Mouse (Mus musculus): Measurements from ENCODE around the gene Dffa. TPM values are rescaled to one million over a fixed set of nuclear protein-coding genes. Genes with fewer than 3 reads are reported as not detected.

The Dffa gene
- polyA plus RNA-seq, 1 experiment from 2014 or later: 26.9 TPM

DNA sequence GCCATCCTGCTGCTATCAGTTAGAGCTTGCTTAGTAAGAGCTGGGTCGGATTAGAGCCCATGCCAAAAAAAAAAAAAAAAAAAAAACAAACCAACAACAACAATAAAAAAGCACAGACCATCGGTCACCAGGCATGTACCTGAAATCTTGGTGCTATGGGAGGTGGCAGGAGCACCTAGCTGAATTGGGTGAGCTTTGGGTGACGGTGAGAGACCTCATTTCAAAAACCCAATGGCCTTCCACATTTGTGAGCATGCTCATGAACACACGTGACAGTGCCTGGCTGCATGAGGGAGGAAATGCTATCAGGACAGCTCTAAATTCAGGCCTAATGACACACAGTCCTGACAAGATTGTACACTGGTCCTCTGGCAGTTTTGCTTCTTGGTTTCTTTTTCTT lies 44.1 kb downstream of the Dffa start:
- Histone ChIP-seq H3K9ac (ENCODE audit: low read depth, low read length) (no peak overlapping the region), H3K27ac (ENCODE audit: low read depth, low read length) (no peak overlapping the region), H3K4me1 (replicated peaks; ENCODE audit: control insufficient read depth, insufficient read depth, low read length) (no peaks in the 10 kb centered on the region), H3K4me3 (ENCODE audit: low read depth, low read length) (no peak overlapping the region), H3K27me3 (replicated peaks; ENCODE audit: control insufficient read depth, insufficient read depth, low read length) (no peaks in the 10 kb centered on the region), H3K36me3 (ENCODE audit: control insufficient read depth, insufficient read depth) (peaks cover 42% of the 10 kb centered on the region), H3K9me3 (ENCODE audit: control insufficient read depth) (no peaks in the 10 kb centered on the region), H3K4me2 (replicated peaks; ENCODE audit: low read depth) (no peak overlapping the region)
- 65% methylated on average over 4 of the region's 4 CpGs for WGBS
- no peak for TF ChIP-seq CTCF (IDR thresholded peaks at IDR 0.05; ENCODE audit: low read depth)
- no peak for ATAC-seq

DNA sequence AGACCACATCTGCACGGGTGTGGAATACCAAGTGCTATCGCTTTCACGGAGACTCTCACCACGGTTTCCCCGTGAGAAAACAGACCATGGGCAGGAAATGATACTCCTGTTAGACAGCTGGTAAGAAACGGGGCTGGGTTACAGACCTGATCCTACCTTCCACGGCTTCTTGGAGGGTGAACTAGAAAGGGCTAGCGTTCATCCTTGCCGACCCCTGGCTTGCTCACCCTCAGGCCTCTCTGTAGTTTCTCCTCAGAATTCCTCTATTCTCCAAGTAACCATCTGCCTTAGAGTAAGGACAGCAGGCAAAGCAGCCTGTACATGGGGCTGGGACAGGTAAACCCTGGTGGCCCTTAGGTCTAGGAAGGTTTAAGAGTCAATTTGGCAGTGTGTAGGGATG lies 45.2 kb downstream of the Dffa start:
- no peak overlapping the region for H3K4me2 ChIP-seq (replicated peaks; ENCODE audit: low read depth)
- ATAC-seq: no peak
- no peak overlapping the region for H3K4me3 ChIP-seq (ENCODE audit: low read depth, low read length)
- no peak overlapping the region for H3K9ac ChIP-seq (ENCODE audit: low read depth, low read length)
- peaks cover 53% of the 10 kb centered on the region for H3K36me3 ChIP-seq (ENCODE audit: control insufficient read depth, insufficient read depth)
- H3K27ac ChIP-seq (ENCODE audit: low read depth, low read length): no peak overlapping the region
- no peaks in the 10 kb centered on the region for H3K9me3 ChIP-seq (ENCODE audit: control insufficient read depth)
- no peaks in the 10 kb centered on the region for H3K27me3 ChIP-seq (replicated peaks; ENCODE audit: control insufficient read depth, insufficient read depth, low read length)
- WGBS: 83% methylated on average over 9 of the region's 9 CpGs
- TF ChIP-seq CTCF (IDR thresholded peaks at IDR 0.05; ENCODE audit: low read depth): no peak
- H3K4me1 ChIP-seq (replicated peaks; ENCODE audit: control insufficient read depth, insufficient read depth, low read length): no peaks in the 10 kb centered on the region

DNA sequence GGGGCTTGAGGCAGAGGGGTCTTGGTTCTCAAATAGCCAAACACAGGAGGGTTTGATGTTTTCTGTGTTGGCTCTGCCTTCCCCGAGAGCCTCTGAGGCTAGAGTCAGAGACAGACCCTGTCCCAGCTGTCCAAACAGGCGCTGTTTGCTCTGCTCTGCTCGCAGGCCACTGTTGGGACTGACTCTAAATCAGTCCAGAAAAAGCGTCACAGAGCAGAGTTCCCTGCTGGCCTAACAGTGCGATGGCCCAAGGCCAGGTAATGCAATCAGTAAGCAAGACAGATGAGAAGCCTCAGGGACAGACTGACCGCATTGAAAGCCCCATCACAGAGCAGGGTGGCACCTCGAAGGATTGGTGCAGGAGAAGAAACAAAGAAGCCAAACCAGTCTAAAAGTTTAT lies 45.7 kb downstream of the Dffa start:
- WGBS: 62% methylated on average over 7 of the region's 7 CpGs

DNA sequence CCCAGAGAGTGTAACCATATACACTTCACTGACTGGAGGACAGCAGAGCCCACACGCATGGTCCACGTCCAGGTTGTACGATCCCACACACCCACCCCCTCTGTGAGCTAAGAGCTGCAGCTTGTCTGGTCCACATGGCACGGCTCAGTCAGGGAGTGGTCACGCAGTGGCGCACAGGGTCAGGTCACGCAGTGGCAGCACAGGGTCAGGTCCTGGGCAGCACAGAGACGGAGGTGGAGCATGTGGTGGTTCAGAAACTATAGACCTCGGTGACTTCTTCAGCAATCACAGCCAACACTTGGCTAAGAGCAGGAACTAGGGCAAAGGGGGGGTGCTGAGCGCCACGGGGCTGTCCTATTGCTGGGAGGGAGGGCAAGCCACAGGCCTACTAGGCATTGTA lies 46.3 kb downstream of the Dffa start:
- Histone ChIP-seq H3K4me3 (ENCODE audit: low read depth, low read length) (no peak overlapping the region), H3K4me1 (replicated peaks; ENCODE audit: control insufficient read depth, insufficient read depth, low read length) (no peaks in the 10 kb centered on the region), H3K27ac (ENCODE audit: low read depth, low read length) (no peak overlapping the region), H3K36me3 (ENCODE audit: control insufficient read depth, insufficient read depth) (peaks cover 63% of the 10 kb centered on the region), H3K27me3 (replicated peaks; ENCODE audit: control insufficient read depth, insufficient read depth, low read length) (no peaks in the 10 kb centered on the region), H3K4me2 (replicated peaks; ENCODE audit: low read depth) (no peak overlapping the region), H3K9ac (ENCODE audit: low read depth, low read length) (no peak overlapping the region), H3K9me3 (ENCODE audit: control insufficient read depth) (no peaks in the 10 kb centered on the region)
- no peak for ATAC-seq
- no peak for TF ChIP-seq CTCF (IDR thresholded peaks at IDR 0.05; ENCODE audit: low read depth)
- 83% methylated on average over 11 of the region's 11 CpGs for WGBS

More for the DNA sequence above, 45.7 kb downstream of the Dffa start:
- no peaks in the 10 kb centered on the region for H3K27me3 ChIP-seq (replicated peaks; ENCODE audit: control insufficient read depth, insufficient read depth, low read length)
- H3K36me3 ChIP-seq (ENCODE audit: control insufficient read depth, insufficient read depth): peaks cover 57% of the 10 kb centered on the region
- H3K4me2 ChIP-seq (replicated peaks; ENCODE audit: low read depth): no peak overlapping the region
- no peak overlapping the region for H3K27ac ChIP-seq (ENCODE audit: low read depth, low read length)
- no peak overlapping the region for H3K9ac ChIP-seq (ENCODE audit: low read depth, low read length)
- H3K4me3 ChIP-seq (ENCODE audit: low read depth, low read length): no peak overlapping the region
- ATAC-seq: no peak
- no peak for TF ChIP-seq CTCF (IDR thresholded peaks at IDR 0.05; ENCODE audit: low read depth)
- H3K9me3 ChIP-seq (ENCODE audit: control insufficient read depth): no peaks in the 10 kb centered on the region
- H3K4me1 ChIP-seq (replicated peaks; ENCODE audit: control insufficient read depth, insufficient read depth, low read length): no peaks in the 10 kb centered on the region

DNA sequence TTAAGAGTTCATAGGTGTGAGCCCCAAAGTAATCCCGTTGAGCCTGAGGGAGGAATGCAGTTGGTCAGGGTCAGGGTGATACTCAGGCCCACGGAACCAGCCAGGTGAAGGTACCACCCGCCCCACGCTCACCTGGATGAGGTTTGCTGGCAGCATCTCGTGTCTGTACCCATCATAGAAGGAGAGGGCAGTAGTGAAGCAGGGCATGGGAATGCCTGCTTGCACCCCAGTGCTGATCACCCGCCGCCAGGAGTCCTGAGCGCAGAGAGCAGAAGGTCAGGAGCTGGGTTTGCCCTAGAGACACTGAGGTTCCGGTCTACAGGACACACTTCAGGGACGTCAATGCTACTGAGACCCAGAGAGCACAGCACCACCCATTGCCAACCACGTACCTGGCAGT lies 46.8 kb downstream of the Dffa start:
- Histone ChIP-seq H3K4me2 (replicated peaks; ENCODE audit: low read depth) (no peak overlapping the region), H3K4me1 (replicated peaks; ENCODE audit: control insufficient read depth, insufficient read depth, low read length) (no peaks in the 10 kb centered on the region), H3K36me3 (ENCODE audit: control insufficient read depth, insufficient read depth) (peaks cover 68% of the 10 kb centered on the region), H3K9ac (ENCODE audit: low read depth, low read length) (no peak overlapping the region), H3K27ac (ENCODE audit: low read depth, low read length) (no peak overlapping the region), H3K27me3 (replicated peaks; ENCODE audit: control insufficient read depth, insufficient read depth, low read length) (no peaks in the 10 kb centered on the region), H3K9me3 (ENCODE audit: control insufficient read depth) (no peaks in the 10 kb centered on the region), H3K4me3 (ENCODE audit: low read depth, low read length) (no peak overlapping the region)
- 93% methylated on average over 11 of the region's 11 CpGs for WGBS
- TF ChIP-seq CTCF (IDR thresholded peaks at IDR 0.05; ENCODE audit: low read depth): no peak
- ATAC-seq: no peak

DNA sequence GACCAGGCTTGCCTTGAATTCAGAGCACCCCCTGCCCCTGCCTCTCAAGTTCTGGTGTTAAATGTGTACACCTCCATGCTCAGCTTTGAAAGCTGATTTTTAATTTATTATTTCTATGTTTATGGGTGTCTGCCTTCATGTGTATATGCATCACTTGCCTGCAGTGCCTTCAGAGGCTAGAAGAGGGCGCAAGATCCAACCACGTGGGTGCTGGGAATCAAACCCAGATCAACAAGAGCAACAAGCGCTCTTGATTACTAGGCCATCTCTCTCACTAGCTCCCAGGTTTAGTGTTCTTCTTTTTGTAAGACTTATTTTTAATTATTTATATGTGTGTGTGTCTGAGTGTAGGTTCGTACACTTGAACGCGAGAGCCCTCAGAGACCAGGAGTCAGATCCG lies 50.9 kb downstream of the Dffa start:
- Histone ChIP-seq H3K9me3 (ENCODE audit: control insufficient read depth) (no peaks in the 10 kb centered on the region), H3K27ac (ENCODE audit: low read depth, low read length) (no peak overlapping the region), H3K4me3 (ENCODE audit: low read depth, low read length) (no peak overlapping the region), H3K36me3 (ENCODE audit: control insufficient read depth, insufficient read depth) (peaks cover 98% of the 10 kb centered on the region), H3K27me3 (replicated peaks; ENCODE audit: control insufficient read depth, insufficient read depth, low read length) (no peaks in the 10 kb centered on the region), H3K9ac (ENCODE audit: low read depth, low read length) (no peak overlapping the region), H3K4me1 (replicated peaks; ENCODE audit: control insufficient read depth, insufficient read depth, low read length) (no peaks in the 10 kb centered on the region), H3K4me2 (replicated peaks; ENCODE audit: low read depth) (no peak overlapping the region)
- no peak for ATAC-seq
- 95% methylated on average over 7 of the region's 7 CpGs for WGBS
- no peak for TF ChIP-seq CTCF (IDR thresholded peaks at IDR 0.05; ENCODE audit: low read depth)

DNA sequence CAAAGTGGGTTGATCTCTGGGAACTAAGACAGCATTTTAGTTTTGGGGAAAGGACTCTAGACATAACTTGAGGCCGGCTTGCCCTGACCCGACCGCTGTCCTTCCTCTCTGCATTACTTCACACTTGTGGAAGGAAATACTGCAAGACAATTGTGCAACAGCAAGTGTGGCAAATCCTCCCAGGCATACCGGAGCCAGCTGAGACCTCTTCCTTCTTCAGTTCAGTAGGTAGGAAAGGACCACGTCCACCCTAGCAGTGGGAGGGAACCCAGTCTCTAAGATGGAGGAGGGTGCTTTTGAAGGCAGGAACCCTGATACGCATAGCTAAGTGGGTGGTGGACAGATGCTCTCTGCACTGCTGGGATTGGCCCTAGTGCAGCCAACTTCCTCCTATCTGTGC lies 51.8 kb downstream of the Dffa start:
- H3K9ac ChIP-seq (ENCODE audit: low read depth, low read length): no peak overlapping the region
- H3K27me3 ChIP-seq (replicated peaks; ENCODE audit: control insufficient read depth, insufficient read depth, low read length): no peaks in the 10 kb centered on the region
- H3K9me3 ChIP-seq (ENCODE audit: control insufficient read depth): no peaks in the 10 kb centered on the region
- no peaks in the 10 kb centered on the region for H3K4me1 ChIP-seq (replicated peaks; ENCODE audit: control insufficient read depth, insufficient read depth, low read length)
- H3K4me3 ChIP-seq (ENCODE audit: low read depth, low read length): no peak overlapping the region
- no peak for TF ChIP-seq CTCF (IDR thresholded peaks at IDR 0.05; ENCODE audit: low read depth)
- 93% methylated on average over 6 of the region's 6 CpGs for WGBS
- no peak overlapping the region; the same call in 1 of the 2 replicates for H3K27ac ChIP-seq (ENCODE audit: low read depth, low read length)
- H3K4me2 ChIP-seq (replicated peaks; ENCODE audit: low read depth): no peak overlapping the region
- no peak for ATAC-seq
- peaks cover 98% of the 10 kb centered on the region for H3K36me3 ChIP-seq (ENCODE audit: control insufficient read depth, insufficient read depth)
